Mouse (Mus musculus): ENCODE measurements around the gene Lrrc8d. TPM values are rescaled to one million over a fixed set of nuclear protein-coding genes. Genes with fewer than 3 reads are reported as not detected.

The Lrrc8d gene
- total RNA-seq (2014; rRNA removed) (11.8 and 16.8 TPM in 2 replicates), polyA plus RNA-seq (2015; fragmentation: Nextera tagmentation; extraction: Ambion mirVana) (25.6 and 37.2 TPM in 2 replicates)

- H3K4me3 ChIP-seq (ENCODE audit: low read depth, low read length) = peak within 1 kb of the TSS; percentile 98
- DNase-seq = peak; percentile 92
- no peaks in the 10 kb centered on the region for H3K27me3 ChIP-seq (ENCODE audit: insufficient read depth, low read length)
- peak within 1 kb of the TSS; percentile 99 for H3K9ac ChIP-seq
- H3K36me3 ChIP-seq (ENCODE audit: insufficient read depth) = no peaks in the 10 kb centered on the region; the same call in 1 of the 2 replicates
- H3K9me3 ChIP-seq (ENCODE audit: low read length) = no peaks in the 10 kb centered on the region
- H3K27ac ChIP-seq (ENCODE audit: low read depth, low read length) = peak within 1 kb of the TSS; percentile 97
- peak; percentile 98 for ATAC-seq
- 2% methylated on average over 55 of the region's 60 CpGs for WGBS
- TF ChIP-seq CTCF (IDR thresholded peaks at IDR 0.05; ENCODE audit: low read depth) = peak; percentile 34; the same call in 1 of the 2 replicates
- peaks cover 13% of the 10 kb centered on the region; the same call in 1 of the 2 replicates for H3K4me1 ChIP-seq (ENCODE audit: insufficient read depth)
- peak within 1 kb of the TSS; percentile 86 for H3K4me2 ChIP-seq (ENCODE audit: low read depth)
Observed at GRCm38 (mm10) chr5:105699141-105700069, at the start of gene Lrrc8d. TSS of gene Lrrc8d (plus strand) at chr5:105699969.

- H3K9ac ChIP-seq = no peak overlapping the region
- DNase-seq = no peak
- 0 out of 2 replicates have a peak, but pooled peaks cover 6% of the 10 kb centered on the region for H3K4me1 ChIP-seq (ENCODE audit: insufficient read depth)
- no peaks in the 10 kb centered on the region for H3K9me3 ChIP-seq (ENCODE audit: low read length)
- H3K27ac ChIP-seq (ENCODE audit: low read depth, low read length) = no peak overlapping the region
- 91% methylated on average over 8 of the region's 8 CpGs for WGBS
- ATAC-seq = no peak
- no peak overlapping the region for H3K4me2 ChIP-seq (ENCODE audit: low read depth)
- no peaks in the 10 kb centered on the region for H3K36me3 ChIP-seq (ENCODE audit: insufficient read depth)
- TF ChIP-seq CTCF (IDR thresholded peaks at IDR 0.05; ENCODE audit: low read depth) = no peak
- no peaks in the 10 kb centered on the region for H3K27me3 ChIP-seq (ENCODE audit: insufficient read depth, low read length)
- no peak overlapping the region for H3K4me3 ChIP-seq (ENCODE audit: low read depth, low read length)
Observed at GRCm38 (mm10) chr5:105650728-105651479, 48.9 kb upstream of the Lrrc8d start.

GRCm38 (mm10) chr5:105651561-105651991, 48.2 kb upstream of the Lrrc8d start:
- no peaks in the 10 kb centered on the region for H3K36me3 ChIP-seq (ENCODE audit: insufficient read depth)
- no peak overlapping the region for H3K27ac ChIP-seq (ENCODE audit: low read depth, low read length)
- no peak for ATAC-seq
- 81% methylated on average over 11 of the region's 11 CpGs for WGBS
- H3K4me3 ChIP-seq (ENCODE audit: low read depth, low read length) = no peak overlapping the region
- H3K27me3 ChIP-seq (ENCODE audit: insufficient read depth, low read length) = no peaks in the 10 kb centered on the region
- no peak overlapping the region for H3K4me2 ChIP-seq (ENCODE audit: low read depth)
- 0 out of 2 replicates have a peak, but pooled peaks cover 6% of the 10 kb centered on the region for H3K4me1 ChIP-seq (ENCODE audit: insufficient read depth)
- no peak for DNase-seq
- no peaks in the 10 kb centered on the region for H3K9me3 ChIP-seq (ENCODE audit: low read length)
- no peak overlapping the region for H3K9ac ChIP-seq
- TF ChIP-seq CTCF (IDR thresholded peaks at IDR 0.05; ENCODE audit: low read depth) = no peak

- Histone ChIP-seq H3K4me1 (ENCODE audit: insufficient read depth) (0 out of 2 replicates have a peak, but pooled peaks cover 6% of the 10 kb centered on the region), H3K4me3 (ENCODE audit: low read depth, low read length) (no peak overlapping the region), H3K27ac (ENCODE audit: low read depth, low read length) (no peak overlapping the region), H3K27me3 (ENCODE audit: insufficient read depth, low read length) (no peaks in the 10 kb centered on the region), H3K4me2 (ENCODE audit: low read depth) (no peak overlapping the region; the same call in 1 of the 2 replicates), H3K36me3 (ENCODE audit: insufficient read depth) (no peaks in the 10 kb centered on the region), H3K9me3 (ENCODE audit: low read length) (no peaks in the 10 kb centered on the region), H3K9ac (no peak overlapping the region)
- ATAC-seq (peak; percentile 90), DNase-seq (peak; percentile 86)
- TF ChIP-seq CTCF (IDR thresholded peaks at IDR 0.05; ENCODE audit: low read depth) = peak; percentile 96
- 30% methylated on average over 15 of the region's 15 CpGs for WGBS
Observed at GRCm38 (mm10) chr5:105654237-105655063, 45.3 kb upstream of the Lrrc8d start.

GRCm38 (mm10) chr5:105655100-105655734, 44.6 kb upstream of the Lrrc8d start:
- no peak overlapping the region for H3K9ac ChIP-seq
- H3K4me2 ChIP-seq (ENCODE audit: low read depth) = no peak overlapping the region
- H3K36me3 ChIP-seq (ENCODE audit: insufficient read depth) = no peaks in the 10 kb centered on the region
- 0 out of 2 replicates have a peak, but pooled peaks cover 6% of the 10 kb centered on the region for H3K4me1 ChIP-seq (ENCODE audit: insufficient read depth)
- 65% methylated on average over 12 of the region's 12 CpGs for WGBS
- no peaks in the 10 kb centered on the region for H3K9me3 ChIP-seq (ENCODE audit: low read length)
- TF ChIP-seq CTCF (IDR thresholded peaks at IDR 0.05; ENCODE audit: low read depth) = 0 out of 2 replicates have a peak, but pooled peaks have one; percentile 2
- no peak overlapping the region for H3K4me3 ChIP-seq (ENCODE audit: low read depth, low read length)
- no peaks in the 10 kb centered on the region for H3K27me3 ChIP-seq (ENCODE audit: insufficient read depth, low read length)
- DNase-seq (peak; percentile 39), ATAC-seq (peak; percentile 52)
- H3K27ac ChIP-seq (ENCODE audit: low read depth, low read length) = 0 out of 2 replicates have a peak overlapping the region, but pooled peaks have one; percentile 35
